ENCODE assay signal across 25 mouse cellular contexts in the genomic region with DNA sequence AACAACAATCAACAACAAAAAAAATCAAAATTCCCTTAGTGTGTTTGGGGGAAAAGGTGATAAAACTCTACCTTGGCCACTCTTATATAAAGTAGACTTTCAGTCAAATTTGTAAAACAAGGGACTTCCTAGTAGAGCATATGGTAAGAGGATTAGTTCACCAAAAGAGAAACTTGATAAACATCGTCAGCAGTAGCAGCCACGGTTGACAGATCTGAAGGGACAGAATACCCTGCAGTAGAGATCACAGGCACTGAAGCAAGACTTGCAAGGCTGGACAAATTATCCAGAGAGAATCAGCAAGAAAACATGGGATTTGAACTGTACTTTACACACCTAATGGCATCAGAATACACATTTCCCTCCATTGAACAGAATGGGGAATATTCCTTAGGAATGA. TPM values are rescaled to one million over a fixed set of nuclear protein-coding genes. Genes with fewer than 3 reads are reported as not detected.
"Had no signal": no experiment of that assay in that cellular context is flagged by ENCODE, and none has a peak within 500 bp of the region (broad histone marks: within the 10 kb centered on the region; RNA-seq: fewer than 3 reads in every experiment).

No protein-coding gene starts in this region.

- H3K36me3 ChIP-seq: midbrain, embryonic 10.5 days; midbrain, embryonic 12.5 days; neural tube, embryonic 13.5 days; neural tube, embryonic 15.5 days had no signal

- H3K9me3 ChIP-seq: midbrain, embryonic 10.5 days; midbrain, embryonic 12.5 days; neural tube, embryonic 13.5 days; neural tube, embryonic 15.5 days had no signal

- DNase-seq: lung, adult 18-20 months; lung, embryonic 14.5 days; lung, postnatal 10 days; lung, postnatal 4 days; midbrain, embryonic 14.5 days; retina, postnatal 1 day; right cerebral cortex, adult 18-20 months; right cerebral cortex, postnatal 25 days; right cerebral cortex, postnatal 4 days; spleen, adult 18-20 months; thymus, adult 18-20 months; thymus, postnatal 14 days; thymus, postnatal 36 days had no signal

- H3K27me3 ChIP-seq: midbrain, embryonic 12.5 days; neural tube, embryonic 13.5 days; neural tube, embryonic 15.5 days had no signal

- H3K4me1 ChIP-seq: midbrain, embryonic 10.5 days; midbrain, embryonic 12.5 days; neural tube, embryonic 13.5 days; neural tube, embryonic 15.5 days had no signal

- ATAC-seq: midbrain, embryonic 16.5 days had no signal

- H3K9ac ChIP-seq: lung, embryonic 14.5 days; midbrain, embryonic 12.5 days; neural tube, embryonic 13.5 days; neural tube, embryonic 15.5 days had no signal

- H3K27ac ChIP-seq: midbrain, embryonic 10.5 days; midbrain, embryonic 12.5 days; neural tube, embryonic 13.5 days; neural tube, embryonic 15.5 days had no signal

- H3K4me2 ChIP-seq: lung, embryonic 14.5 days; midbrain, embryonic 12.5 days; neural tube, embryonic 13.5 days; neural tube, embryonic 15.5 days had no signal

- H3K4me3 ChIP-seq: midbrain, embryonic 10.5 days; midbrain, embryonic 12.5 days; myocyte; neural tube, embryonic 13.5 days; neural tube, embryonic 15.5 days had no signal

RNA-seq across cellular contexts. Expression of a gene that starts 14.4 kb away (rescaled TPM):
- total RNA-seq: megakaryocyte, adult 5-6 weeks; megakaryocyte-erythroid progenitor cell, adult 5-6 weeks had no signal
- polyA plus RNA-seq: lung, embryonic 14.5 days; lung, embryonic 16.5 days; midbrain, embryonic 14.5 days; midbrain, embryonic 16.5 days; myocyte; neural tube, embryonic 13.5 days; neural tube, embryonic 15.5 days; small intestine, adult 2 months; stomach, embryonic 14.5 days; stomach, embryonic 16.5 days had no signal

RNA-seq across cellular contexts. Expression of a gene that starts 22.9 kb away (rescaled TPM):
- total RNA-seq: megakaryocyte, adult 5-6 weeks; megakaryocyte-erythroid progenitor cell, adult 5-6 weeks had no signal
- polyA plus RNA-seq: small intestine, adult 2 months had no signal

RNA-seq across cellular contexts. Expression of a gene that starts 49.7 kb away (rescaled TPM):
- total RNA-seq: megakaryocyte, adult 5-6 weeks had no signal
